Mouse (Mus musculus): ENCODE measurements around the gene Tmem63c. TPM values are rescaled to one million over a fixed set of nuclear protein-coding genes. Genes with fewer than 3 reads are reported as not detected.

Gene Tmem63c
- polyA plus RNA-seq, 1 experiment from 2014 or later: 0.08 TPM

DNA sequence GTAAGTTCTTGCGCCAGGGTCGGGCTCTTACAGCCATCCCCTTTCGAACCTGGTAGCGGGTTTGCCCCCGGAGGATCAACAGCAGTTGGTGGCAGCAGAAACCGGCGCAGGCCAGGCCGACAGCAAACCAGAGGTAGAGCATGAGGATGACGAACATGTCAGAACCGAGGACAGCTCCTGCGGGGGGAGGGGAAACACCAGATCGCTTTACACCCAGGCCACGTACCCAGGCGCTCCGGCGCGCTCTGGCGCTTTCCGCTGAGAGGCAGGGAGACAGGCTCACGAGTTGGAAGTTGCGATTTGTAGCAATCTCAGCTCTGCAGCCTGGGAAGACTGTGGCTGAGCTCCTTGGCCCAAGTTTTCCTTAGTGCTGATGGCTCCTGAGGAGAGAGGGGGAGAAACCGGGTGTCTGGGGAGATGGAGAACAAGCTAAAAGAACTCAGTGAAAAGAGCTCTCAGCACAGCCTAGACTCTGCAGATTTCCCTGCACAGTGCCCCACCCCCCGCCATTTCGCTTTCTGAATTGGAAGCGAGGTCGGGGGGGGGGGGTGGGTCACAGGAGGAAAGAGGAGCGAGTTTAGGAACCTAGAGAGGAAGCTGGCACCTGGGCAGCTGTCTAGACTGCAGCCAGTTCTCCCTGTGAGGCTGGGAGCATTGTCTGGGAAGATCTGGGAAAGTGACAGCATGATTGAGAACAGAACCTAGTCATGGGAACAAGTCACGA, 37.5 kb upstream of the Tmem63c start:
- Histone ChIP-seq H3K27me3 (ENCODE audit: control insufficient read depth, insufficient read depth, low read length) (peaks cover 29% of the 10 kb centered on the region), H3K36me3 (ENCODE audit: control insufficient read depth, insufficient read depth, low read length) (no peaks in the 10 kb centered on the region), H3K4me3 (ENCODE audit: low read length) (no peak overlapping the region), H3K4me2 (replicated peaks; ENCODE audit: low read depth, low read length) (no peak overlapping the region), H3K9me3 (ENCODE audit: control insufficient read depth, low read length) (no peaks in the 10 kb centered on the region), H3K27ac (ENCODE audit: low read depth, low read length) (no peak overlapping the region), H3K9ac (ENCODE audit: low read depth, low read length) (no peak overlapping the region), H3K4me1 (ENCODE audit: control insufficient read depth, insufficient read depth, low read length) (no peaks in the 10 kb centered on the region)
- WGBS: 3% methylated on average over 28 of the region's 28 CpGs
- ATAC-seq (ENCODE audit: low FRiP score, low TSS enrichment): peak; percentile 61

DNA sequence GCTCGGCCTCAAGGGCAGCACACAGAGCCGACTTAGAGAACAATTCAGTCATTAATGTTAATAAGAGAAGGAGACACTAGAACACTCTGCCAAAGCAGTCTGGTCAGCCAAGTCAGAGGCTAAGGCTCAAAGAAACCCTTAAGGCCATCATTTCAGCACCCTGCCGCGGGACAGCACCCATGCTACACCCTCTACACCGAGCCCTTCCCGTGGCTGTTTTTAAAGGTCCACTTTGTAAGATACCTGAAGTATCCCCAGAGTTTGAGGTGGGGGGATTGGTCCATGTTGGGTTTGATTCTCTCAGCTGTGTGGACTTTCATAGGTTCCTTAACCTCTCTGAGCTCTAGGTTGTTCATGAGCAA, 37.0 kb upstream of the Tmem63c start:
- no peaks in the 10 kb centered on the region for H3K9me3 ChIP-seq (ENCODE audit: control insufficient read depth, low read length)
- H3K4me3 ChIP-seq (ENCODE audit: low read length): no peak overlapping the region
- WGBS: 14% methylated on average over 6 of the region's 6 CpGs
- H3K9ac ChIP-seq (ENCODE audit: low read depth, low read length): no peak overlapping the region
- no peaks in the 10 kb centered on the region for H3K4me1 ChIP-seq (ENCODE audit: control insufficient read depth, insufficient read depth, low read length)
- peaks cover 34% of the 10 kb centered on the region for H3K27me3 ChIP-seq (ENCODE audit: control insufficient read depth, insufficient read depth, low read length)
- H3K36me3 ChIP-seq (ENCODE audit: control insufficient read depth, insufficient read depth, low read length): no peaks in the 10 kb centered on the region
- H3K27ac ChIP-seq (ENCODE audit: low read depth, low read length): no peak overlapping the region
- no peak overlapping the region for H3K4me2 ChIP-seq (replicated peaks; ENCODE audit: low read depth, low read length)
- peak; percentile 43; the same call in 1 of the 2 replicates for ATAC-seq (ENCODE audit: low FRiP score, low TSS enrichment)

DNA sequence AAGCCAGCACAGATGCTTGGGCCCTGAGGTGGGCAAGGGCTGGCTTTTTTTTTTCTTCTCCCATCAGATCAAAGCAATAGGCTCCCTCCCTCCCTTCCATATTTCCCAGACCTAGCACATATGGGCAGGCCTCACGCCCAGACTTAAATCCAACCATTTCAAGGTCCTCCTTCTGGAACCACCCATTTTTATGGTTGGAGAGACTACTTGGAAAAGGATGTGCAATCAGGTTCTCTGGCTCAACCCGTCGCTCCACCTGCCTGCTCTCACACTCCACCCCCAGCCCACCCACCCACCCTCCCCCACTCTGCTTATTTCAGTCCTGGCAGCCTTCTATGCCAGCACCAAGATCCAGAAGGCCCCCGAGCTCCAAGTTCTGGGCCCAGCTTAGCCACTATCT, 34.6 kb upstream of the Tmem63c start:
- H3K27ac ChIP-seq (ENCODE audit: low read depth, low read length): no peak overlapping the region
- peaks cover 57% of the 10 kb centered on the region for H3K27me3 ChIP-seq (ENCODE audit: control insufficient read depth, insufficient read depth, low read length)
- WGBS: 68% methylated on average over 4 of the region's 4 CpGs
- no peak overlapping the region for H3K4me2 ChIP-seq (replicated peaks; ENCODE audit: low read depth, low read length)
- H3K4me1 ChIP-seq (ENCODE audit: control insufficient read depth, insufficient read depth, low read length): 0 out of 2 replicates have a peak, but pooled peaks cover 4% of the 10 kb centered on the region
- no peaks in the 10 kb centered on the region for H3K36me3 ChIP-seq (ENCODE audit: control insufficient read depth, insufficient read depth, low read length)
- no peak for ATAC-seq (ENCODE audit: low FRiP score, low TSS enrichment)
- no peaks in the 10 kb centered on the region for H3K9me3 ChIP-seq (ENCODE audit: control insufficient read depth, low read length)
- no peak overlapping the region for H3K9ac ChIP-seq (ENCODE audit: low read depth, low read length)
- H3K4me3 ChIP-seq (ENCODE audit: low read length): no peak overlapping the region

DNA sequence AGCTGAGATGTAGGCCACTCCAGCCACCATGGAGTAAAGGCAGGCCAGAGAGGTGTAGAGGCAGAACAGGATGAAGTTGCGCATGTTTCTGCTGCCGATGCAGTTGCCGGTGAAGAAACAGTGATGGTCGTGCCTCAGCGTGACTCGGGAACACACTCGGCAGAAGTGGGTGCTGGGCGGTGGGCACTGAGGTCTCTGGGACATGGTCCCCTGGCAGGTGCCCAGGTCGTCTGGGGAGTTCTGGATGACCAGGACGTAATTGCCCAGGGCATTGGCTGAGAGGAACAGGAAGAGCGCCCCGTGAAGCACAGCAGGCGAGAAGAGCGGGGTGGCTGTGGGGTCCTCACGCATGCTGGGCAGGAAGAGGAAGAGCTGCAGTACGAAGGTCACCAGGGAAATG, 32.9 kb upstream of the Tmem63c start:
- no peaks in the 10 kb centered on the region for H3K9me3 ChIP-seq (ENCODE audit: control insufficient read depth, low read length)
- no peak overlapping the region for H3K27ac ChIP-seq (ENCODE audit: low read depth, low read length)
- H3K9ac ChIP-seq (ENCODE audit: low read depth, low read length): no peak overlapping the region
- 0 out of 2 replicates have a peak, but pooled peaks cover 4% of the 10 kb centered on the region for H3K4me1 ChIP-seq (ENCODE audit: control insufficient read depth, insufficient read depth, low read length)
- H3K27me3 ChIP-seq (ENCODE audit: control insufficient read depth, insufficient read depth, low read length): peaks cover 57% of the 10 kb centered on the region
- no peak for ATAC-seq (ENCODE audit: low FRiP score, low TSS enrichment)
- H3K4me3 ChIP-seq (ENCODE audit: low read length): no peak overlapping the region
- no peak overlapping the region for H3K4me2 ChIP-seq (replicated peaks; ENCODE audit: low read depth, low read length)
- WGBS: 48% methylated on average over 16 of the region's 16 CpGs
- no peaks in the 10 kb centered on the region for H3K36me3 ChIP-seq (ENCODE audit: control insufficient read depth, insufficient read depth, low read length)

DNA sequence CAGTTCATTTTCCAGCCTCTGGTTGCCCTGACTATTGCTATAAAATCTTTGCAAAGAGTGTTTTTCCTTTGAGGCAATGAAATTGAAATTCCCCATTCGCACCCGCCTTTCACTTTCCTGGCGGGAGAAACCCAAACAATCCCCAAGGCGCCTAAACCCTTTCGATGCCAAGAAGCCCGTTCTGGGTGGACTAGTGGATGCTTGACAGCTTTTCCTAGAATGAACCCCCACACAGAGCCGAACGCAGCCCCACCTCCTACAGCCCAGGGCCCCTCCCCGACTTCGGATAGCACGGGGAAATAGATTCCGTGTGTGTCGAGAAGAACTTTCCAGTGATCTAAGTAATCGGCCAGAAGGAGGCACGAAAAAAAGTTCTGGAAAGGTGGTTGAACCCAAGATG, 31.8 kb upstream of the Tmem63c start:
- no peak overlapping the region for H3K4me3 ChIP-seq (ENCODE audit: low read length)
- no peaks in the 10 kb centered on the region for H3K9me3 ChIP-seq (ENCODE audit: control insufficient read depth, low read length)
- H3K27me3 ChIP-seq (ENCODE audit: control insufficient read depth, insufficient read depth, low read length): peaks cover 57% of the 10 kb centered on the region
- no peaks in the 10 kb centered on the region for H3K36me3 ChIP-seq (ENCODE audit: control insufficient read depth, insufficient read depth, low read length)
- no peak overlapping the region for H3K9ac ChIP-seq (ENCODE audit: low read depth, low read length)
- H3K4me1 ChIP-seq (ENCODE audit: control insufficient read depth, insufficient read depth, low read length): 0 out of 2 replicates have a peak, but pooled peaks cover 4% of the 10 kb centered on the region
- no peak overlapping the region for H3K4me2 ChIP-seq (replicated peaks; ENCODE audit: low read depth, low read length)
- WGBS: 8% methylated on average over 15 of the region's 15 CpGs
- no peak for ATAC-seq (ENCODE audit: low FRiP score, low TSS enrichment)
- no peak overlapping the region for H3K27ac ChIP-seq (ENCODE audit: low read depth, low read length)

DNA sequence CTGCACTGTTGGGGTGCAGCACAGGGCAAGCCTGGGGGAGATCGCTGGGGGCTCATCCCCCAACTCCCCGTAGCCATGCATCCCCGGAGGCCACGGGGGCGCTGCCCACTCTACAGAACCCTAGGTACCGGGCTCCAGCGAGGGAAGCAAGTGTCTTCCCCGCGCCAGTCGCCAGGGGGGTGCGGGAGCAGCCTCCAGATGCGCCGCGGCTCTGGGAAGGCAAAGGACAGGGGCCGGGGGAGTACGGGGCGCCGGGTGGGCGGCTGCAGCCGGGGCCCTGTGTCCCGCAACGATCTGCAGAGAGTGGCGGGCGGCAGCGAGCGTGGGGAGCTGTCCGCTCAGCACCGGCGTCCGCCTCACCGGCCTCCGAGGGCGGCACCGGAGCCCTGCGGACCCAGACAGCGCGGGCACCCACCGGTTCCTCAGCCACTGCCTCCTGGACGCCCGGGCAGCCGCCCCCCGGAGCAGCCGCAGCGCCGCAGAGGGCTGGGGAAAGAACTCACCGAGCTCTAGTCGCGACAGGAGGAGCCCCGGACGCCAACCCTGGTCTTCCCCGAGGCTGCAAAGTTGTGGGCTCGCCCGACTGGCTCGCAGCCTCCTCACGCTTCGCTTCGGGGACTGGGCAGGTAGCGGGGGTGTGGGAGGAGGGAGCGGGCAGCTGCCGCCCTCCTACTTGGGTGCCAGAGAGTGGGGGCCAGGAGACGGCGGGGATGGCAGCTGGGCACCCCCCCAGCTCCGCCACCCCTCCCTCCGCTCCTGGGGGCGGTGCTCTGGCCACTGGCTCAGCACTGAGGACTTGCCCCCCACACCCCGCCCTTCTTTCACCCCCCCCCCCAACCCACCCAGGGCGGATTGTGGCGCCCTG, 31.0 kb upstream of the Tmem63c start, which contains the start of gene Zdhhc22:
TSS of gene Zdhhc22 (minus strand) at position 541 of the 865 bp plus-strand sequence.
- no peaks in the 10 kb centered on the region for H3K9me3 ChIP-seq (ENCODE audit: control insufficient read depth, low read length)
- H3K4me2 ChIP-seq (replicated peaks; ENCODE audit: low read depth, low read length): peak within 1 kb of the TSS; percentile 40
- 0 out of 2 replicates have a peak, but pooled peaks cover 4% of the 10 kb centered on the region for H3K4me1 ChIP-seq (ENCODE audit: control insufficient read depth, insufficient read depth, low read length)
- no peaks in the 10 kb centered on the region for H3K36me3 ChIP-seq (ENCODE audit: control insufficient read depth, insufficient read depth, low read length)
- H3K4me3 ChIP-seq (ENCODE audit: low read length): peak within 1 kb of the TSS; percentile 23
- ATAC-seq (ENCODE audit: low FRiP score, low TSS enrichment): peak; percentile 88
- H3K9ac ChIP-seq (ENCODE audit: low read depth, low read length): no peak within 1 kb of the TSS
- no peak within 1 kb of the TSS for H3K27ac ChIP-seq (ENCODE audit: low read depth, low read length)
- under 1% methylated on average over 65 of the region's 68 CpGs for whole genome bisulfite sequencing
- peaks cover 51% of the 10 kb centered on the region for H3K27me3 ChIP-seq (ENCODE audit: control insufficient read depth, insufficient read depth, low read length)

DNA sequence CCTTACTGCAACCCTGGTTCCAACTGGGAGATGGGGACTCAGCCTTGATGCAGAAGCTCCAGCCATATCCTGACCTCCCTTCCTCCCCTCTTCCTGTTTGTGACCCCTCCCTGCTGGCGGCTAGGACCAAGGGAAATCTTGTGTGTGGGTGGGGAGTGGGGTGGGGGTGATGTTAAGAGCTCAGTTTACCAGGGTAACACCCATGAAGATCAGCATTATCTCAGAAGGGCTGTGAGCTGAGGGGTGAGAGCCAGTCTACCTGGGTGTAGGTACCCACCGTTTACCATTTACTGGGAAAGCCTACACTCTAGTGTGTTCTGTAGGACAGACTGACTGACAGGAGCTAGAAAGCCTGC, 30.4 kb upstream of the Tmem63c start:
- no peak overlapping the region for H3K4me3 ChIP-seq (ENCODE audit: low read length)
- H3K27ac ChIP-seq (ENCODE audit: low read depth, low read length): no peak overlapping the region
- H3K4me2 ChIP-seq (replicated peaks; ENCODE audit: low read depth, low read length): no peak overlapping the region; the same call in 1 of the 2 replicates
- no peak for ATAC-seq (ENCODE audit: low FRiP score, low TSS enrichment)
- H3K27me3 ChIP-seq (ENCODE audit: control insufficient read depth, insufficient read depth, low read length): peaks cover 51% of the 10 kb centered on the region
- 52% methylated on average over 2 of the region's 2 CpGs for WGBS
- H3K36me3 ChIP-seq (ENCODE audit: control insufficient read depth, insufficient read depth, low read length): no peaks in the 10 kb centered on the region
- H3K9ac ChIP-seq (ENCODE audit: low read depth, low read length): no peak overlapping the region
- 0 out of 2 replicates have a peak, but pooled peaks cover 4% of the 10 kb centered on the region for H3K4me1 ChIP-seq (ENCODE audit: control insufficient read depth, insufficient read depth, low read length)
- no peaks in the 10 kb centered on the region for H3K9me3 ChIP-seq (ENCODE audit: control insufficient read depth, low read length)

DNA sequence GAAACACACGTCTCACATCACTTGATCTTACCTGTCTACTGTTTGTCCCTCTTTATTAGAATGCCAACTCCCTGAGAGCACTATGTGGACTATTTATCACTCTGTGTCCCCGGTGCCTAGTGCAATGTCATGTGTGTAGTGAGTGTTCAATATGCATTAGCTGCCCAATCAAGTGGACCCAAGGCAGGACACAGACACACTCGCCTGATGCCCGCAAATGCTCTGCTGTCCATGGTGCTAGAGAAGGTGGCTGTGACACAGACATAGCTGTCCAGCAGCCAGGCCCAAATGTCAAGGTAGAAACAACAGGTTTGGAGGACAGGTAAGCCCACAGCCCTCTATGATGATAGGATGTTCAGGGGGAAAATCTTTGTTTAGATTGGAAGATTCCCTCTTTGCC, 27.0 kb upstream of the Tmem63c start:
- Histone ChIP-seq H3K36me3 (ENCODE audit: control insufficient read depth, insufficient read depth, low read length) (no peaks in the 10 kb centered on the region), H3K9ac (ENCODE audit: low read depth, low read length) (no peak overlapping the region)
- 34% methylated on average over 4 of the region's 4 CpGs for WGBS

DNA sequence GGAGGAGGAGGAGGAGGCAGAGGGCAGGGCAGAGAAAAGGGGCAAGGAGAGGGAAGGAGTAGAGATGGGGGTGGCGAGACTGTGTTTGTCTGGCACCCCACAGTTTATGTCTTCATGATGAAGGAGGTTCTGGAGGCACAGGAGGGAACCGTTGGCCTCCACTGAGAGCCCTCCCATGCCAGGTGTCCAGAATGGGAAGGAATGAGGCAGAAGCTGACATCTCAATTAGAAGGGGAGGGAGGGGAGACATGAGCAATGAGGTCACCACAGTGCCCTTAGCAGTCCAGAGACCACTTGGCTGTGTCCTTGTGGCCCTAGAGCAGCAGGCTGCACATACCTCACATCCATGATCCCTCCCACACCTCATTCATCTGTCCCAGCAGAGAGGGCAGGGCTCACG, 26.4 kb upstream of the Tmem63c start:
- Histone ChIP-seq H3K9ac (ENCODE audit: low read depth, low read length) (no peak overlapping the region), H3K27ac (ENCODE audit: low read depth, low read length) (no peak overlapping the region), H3K4me3 (ENCODE audit: low read length) (no peak overlapping the region), H3K4me1 (ENCODE audit: control insufficient read depth, insufficient read depth, low read length) (0 out of 2 replicates have a peak, but pooled peaks cover 2% of the 10 kb centered on the region), H3K27me3 (ENCODE audit: control insufficient read depth, insufficient read depth, low read length) (peaks cover 17% of the 10 kb centered on the region), H3K4me2 (replicated peaks; ENCODE audit: low read depth, low read length) (no peak overlapping the region), H3K9me3 (ENCODE audit: control insufficient read depth, low read length) (no peaks in the 10 kb centered on the region), H3K36me3 (ENCODE audit: control insufficient read depth, insufficient read depth, low read length) (no peaks in the 10 kb centered on the region)
- 40% methylated on average over 3 of the region's 3 CpGs for WGBS
- no peak for ATAC-seq (ENCODE audit: low FRiP score, low TSS enrichment)

More for the DNA sequence above, 27.0 kb upstream of the Tmem63c start:
- Histone ChIP-seq H3K4me2 (replicated peaks; ENCODE audit: low read depth, low read length) (no peak overlapping the region), H3K4me1 (ENCODE audit: control insufficient read depth, insufficient read depth, low read length) (0 out of 2 replicates have a peak, but pooled peaks cover 4% of the 10 kb centered on the region), H3K4me3 (ENCODE audit: low read length) (no peak overlapping the region), H3K27ac (ENCODE audit: low read depth, low read length) (no peak overlapping the region), H3K9me3 (ENCODE audit: control insufficient read depth, low read length) (no peaks in the 10 kb centered on the region), H3K27me3 (ENCODE audit: control insufficient read depth, insufficient read depth, low read length) (peaks cover 23% of the 10 kb centered on the region)
- no peak for ATAC-seq (ENCODE audit: low FRiP score, low TSS enrichment)
